Mouse (Mus musculus) adrenal gland, postnatal 36 days (tissue): ENCODE measurements around the gene Filip1l. TPM values are rescaled to one million over a fixed set of nuclear protein-coding genes. Genes with fewer than 3 reads are reported as not detected.

Experiments used
- DNase-seq, 2 experiments: peaks; one replicate each; pipeline ENCODE4 v3.0.0; 2021; ENCODE audit warnings: mixed read lengths in 1 of 2
- total RNA-seq, 2 experiments: library from RNA; stranded (reverse); gene quantifications; 2 replicates each; pipeline ENCODE4 v1.2.3; 2021

Filip1l gene
- total RNA-seq, 2 experiments from 2014 or later, result 16.9 to 25.5 TPM

- no peak for DNase-seq
Observed at GRCm38 (mm10) chr16:57482911-57483310, 130.0 kb downstream of the Filip1l start.

- no peak for DNase-seq
Observed at GRCm38 (mm10) chr16:57483503-57483902, 130.6 kb downstream of the Filip1l start.

GRCm38 (mm10) chr16:57484043-57484795, 131.3 kb downstream of the Filip1l start:
- no peak for DNase-seq

GRCm38 (mm10) chr16:57485265-57485664, 132.4 kb downstream of the Filip1l start:
- DNase-seq, result no peak

GRCm38 (mm10) chr16:57486266-57486665, 133.4 kb downstream of the Filip1l start:
- DNase-seq, result no peak

- no peak for DNase-seq
Observed at GRCm38 (mm10) chr16:57488661-57489060, 135.8 kb downstream of the Filip1l start.

- no peak for DNase-seq
Observed at GRCm38 (mm10) chr16:57490691-57491090, 137.8 kb downstream of the Filip1l start.

- no peak for DNase-seq
Observed at GRCm38 (mm10) chr16:57491853-57492252, 139.0 kb downstream of the Filip1l start.

- DNase-seq, result no peak
Observed at GRCm38 (mm10) chr16:57495476-57496203, 142.7 kb downstream of the Filip1l start.

GRCm38 (mm10) chr16:57496437-57497173, 143.7 kb downstream of the Filip1l start:
- no peak for DNase-seq

- no peak for DNase-seq
Observed at GRCm38 (mm10) chr16:57500851-57501250, 148.0 kb downstream of the Filip1l start.

GRCm38 (mm10) chr16:57502230-57502629, 149.3 kb downstream of the Filip1l start:
- DNase-seq, result no peak

- DNase-seq, result no peak
Observed at GRCm38 (mm10) chr16:57502761-57503160, 149.9 kb downstream of the Filip1l start.

GRCm38 (mm10) chr16:57504728-57505127, 151.8 kb downstream of the Filip1l start:
- DNase-seq, result no peak

- no peak for DNase-seq
Observed at GRCm38 (mm10) chr16:57506133-57506532, 153.2 kb downstream of the Filip1l start.

- DNase-seq, result no peak
Observed at GRCm38 (mm10) chr16:57508351-57508750, 155.5 kb downstream of the Filip1l start.

- no peak for DNase-seq
Observed at GRCm38 (mm10) chr16:57509099-57509498, 156.2 kb downstream of the Filip1l start.

GRCm38 (mm10) chr16:57513562-57513961, 160.7 kb downstream of the Filip1l start:
- no peak for DNase-seq

GRCm38 (mm10) chr16:57514371-57514770, 161.5 kb downstream of the Filip1l start:
- DNase-seq, result no peak

- DNase-seq, result no peak
Observed at GRCm38 (mm10) chr16:57515636-57516035, 162.7 kb downstream of the Filip1l start.

GRCm38 (mm10) chr16:57525046-57525445, 172.2 kb downstream of the Filip1l start:
- DNase-seq, result no peak

- no peak for DNase-seq
Observed at GRCm38 (mm10) chr16:57525476-57525875, 172.6 kb downstream of the Filip1l start.

- no peak for DNase-seq
Observed at GRCm38 (mm10) chr16:57526893-57527292, 174.0 kb downstream of the Filip1l start.
